Mouse (Mus musculus) thymus, postnatal 36 days (tissue): Measurements from ENCODE around the gene Tspan5.

Experiments
- DNase-seq, 2 experiments: peaks; one replicate each; pipeline ENCODE4 v3.0.0; 2022; ENCODE audit warnings: mixed read lengths in 2 of 2

Tspan5 gene

DNA sequence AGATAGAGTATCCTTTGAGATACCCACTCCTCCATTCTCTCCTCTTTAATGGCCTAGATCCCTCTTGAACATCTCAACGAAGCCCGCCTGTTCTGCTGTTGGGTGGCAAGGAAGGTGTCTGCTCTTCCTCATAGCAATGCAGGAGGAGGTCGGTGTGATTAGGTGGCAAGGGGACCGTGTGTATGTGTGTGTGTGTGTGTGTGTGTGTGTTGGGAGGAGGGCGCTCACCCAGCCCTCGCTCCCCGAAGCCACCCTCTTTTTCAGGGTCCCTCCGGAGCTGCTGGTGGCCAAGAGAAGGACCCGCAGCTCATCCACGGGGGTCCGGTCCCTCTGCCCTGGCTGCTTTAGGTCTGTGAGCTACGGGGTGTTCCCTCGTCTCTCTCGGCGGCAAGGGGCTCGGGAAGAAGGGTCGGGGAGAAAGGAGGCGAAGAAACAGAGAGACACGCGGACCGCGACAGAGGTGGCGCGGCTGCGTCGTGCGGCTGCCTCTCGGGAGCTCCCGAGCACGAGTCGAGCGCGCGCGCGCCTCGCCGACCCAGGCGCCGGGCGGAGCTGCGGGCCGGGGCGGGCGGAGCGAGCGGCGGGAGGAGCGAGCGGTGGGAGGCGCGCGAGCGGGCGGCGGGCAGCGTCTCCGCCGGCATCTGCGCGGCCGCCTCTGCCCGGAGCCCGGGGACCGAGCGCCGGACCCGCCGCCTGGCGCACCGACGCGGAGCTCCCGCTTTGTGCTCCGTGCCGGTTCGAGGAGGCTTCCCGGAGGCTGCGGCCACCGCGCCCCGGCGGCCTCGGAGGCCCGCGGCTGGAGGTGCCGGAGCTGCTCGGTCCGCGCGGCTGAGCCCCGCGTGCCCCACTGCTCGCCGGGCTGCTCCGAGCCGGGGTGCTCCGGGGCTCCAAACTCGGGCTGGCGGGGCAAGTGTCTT is at the start of gene Tspan5:
TSS of gene Tspan5 (plus strand) at position 547 of the 917 bp plus-strand sequence.
- peak; percentile 78 to 85 for DNase-seq

DNA sequence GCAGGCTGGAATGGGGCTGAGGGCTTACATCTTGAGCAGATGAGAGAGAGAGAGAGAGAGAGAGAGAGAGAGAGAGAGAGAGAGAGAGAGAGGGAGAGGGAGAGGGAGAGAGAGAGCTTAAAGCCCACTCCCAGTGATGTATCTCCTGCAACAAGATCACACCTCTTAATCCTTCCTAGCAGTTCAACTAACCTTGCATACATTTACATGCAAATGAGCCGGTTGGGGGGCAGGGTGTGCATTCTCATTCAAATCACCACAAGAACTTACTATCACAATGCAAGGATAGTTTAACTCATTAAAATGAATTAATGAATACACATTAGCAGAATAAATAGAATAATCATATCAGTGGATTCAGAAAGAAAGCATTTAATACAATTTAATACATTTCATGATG is 49.7 kb upstream of the Tspan5 start:
- DNase-seq = no peak

DNA sequence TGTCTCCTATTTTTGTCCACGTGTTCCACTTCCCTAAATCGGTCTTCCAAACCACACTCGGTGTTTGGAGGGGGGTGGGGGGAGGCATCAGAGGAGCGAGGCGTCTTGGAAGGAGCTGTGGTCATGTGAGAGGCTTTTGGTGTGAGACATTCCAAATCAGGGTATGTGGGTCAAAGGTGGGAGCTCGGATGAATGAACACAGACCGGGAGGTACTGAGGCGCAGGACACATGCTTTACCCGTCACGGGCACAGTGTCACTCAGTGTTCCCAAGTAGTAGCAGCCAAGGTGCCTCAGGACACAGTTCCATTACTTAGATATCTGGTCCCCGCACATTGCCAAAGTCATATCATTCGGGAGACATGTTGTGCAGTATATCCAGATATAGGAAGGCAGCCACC is 38.6 kb upstream of the Tspan5 start:
- no peak for DNase-seq

DNA sequence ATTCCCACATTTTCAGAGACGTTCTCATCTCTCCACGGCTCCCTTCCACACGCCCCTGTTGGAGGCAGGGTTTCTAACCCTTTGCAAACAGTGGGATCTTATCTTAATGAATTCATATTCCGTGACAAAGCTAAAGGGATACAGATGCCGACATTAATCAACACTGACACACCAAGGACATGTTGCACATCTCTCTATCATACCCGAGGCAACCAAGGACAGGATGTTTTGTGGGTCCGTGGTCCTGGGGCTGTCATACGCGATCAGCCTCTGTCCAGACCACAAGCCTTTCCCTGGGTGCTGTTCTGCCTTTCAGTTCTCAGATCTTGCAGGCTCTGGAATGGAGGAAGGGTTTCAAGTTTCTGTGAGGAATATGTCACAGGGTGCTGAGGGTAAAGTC is 37.5 kb upstream of the Tspan5 start:
- DNase-seq = no peak

DNA sequence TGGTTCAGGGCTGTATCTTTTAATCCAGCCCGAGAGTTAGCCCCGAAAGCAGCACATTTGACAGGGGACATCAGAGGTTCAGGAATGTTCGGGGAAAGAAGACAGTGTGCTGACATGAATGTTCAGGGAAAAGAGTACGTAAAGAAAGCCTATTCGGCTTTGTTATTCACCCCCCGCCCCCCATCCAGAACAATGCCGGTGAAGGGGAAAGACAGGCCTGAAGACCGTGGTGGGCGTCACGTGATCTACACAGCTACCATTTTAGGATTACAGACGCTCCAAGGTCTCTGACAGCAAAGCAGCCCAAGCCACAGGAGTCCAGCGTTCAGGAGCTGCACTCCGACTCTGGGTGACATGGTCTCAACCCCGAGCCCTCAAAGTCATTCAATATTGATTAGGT is 36.1 kb upstream of the Tspan5 start:
- no peak for DNase-seq

DNA sequence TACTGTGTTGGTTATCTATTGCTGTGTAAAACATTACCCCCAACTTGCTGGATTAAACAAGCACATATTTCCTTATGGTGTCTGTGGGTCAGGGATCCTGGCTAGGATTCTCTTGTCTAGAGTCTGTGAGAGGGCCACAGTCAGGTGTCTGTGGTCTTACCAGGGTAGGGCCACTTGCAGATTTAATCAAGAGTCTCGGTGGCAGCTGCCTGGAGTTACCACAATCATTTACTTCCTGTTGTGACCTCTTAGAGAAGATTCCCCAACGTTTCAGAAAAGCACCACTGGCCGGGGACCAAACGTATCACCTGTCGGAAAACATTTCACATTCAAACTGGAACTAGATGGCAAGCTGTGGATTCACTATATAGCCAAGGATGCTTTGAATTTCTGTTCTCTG is 32.8 kb upstream of the Tspan5 start:
- DNase-seq = no peak

DNA sequence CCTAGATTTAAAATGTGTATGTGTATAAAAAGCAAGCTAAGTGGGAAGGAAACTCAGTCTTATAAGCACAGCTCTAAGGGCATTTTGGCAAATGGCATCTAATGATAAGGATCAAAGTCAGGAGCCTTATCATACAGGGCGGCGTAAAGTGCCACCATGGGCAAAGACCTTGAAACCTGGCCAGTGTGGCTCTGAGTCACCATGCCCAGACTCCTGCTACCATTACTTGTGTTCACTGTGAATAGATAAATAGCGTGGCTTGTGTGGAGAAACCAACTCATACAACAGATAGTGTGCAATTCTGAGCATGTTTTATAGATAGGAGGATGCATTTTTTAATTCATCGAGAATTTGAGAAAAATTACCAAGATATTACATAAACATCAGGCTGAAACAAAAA is 30.0 kb upstream of the Tspan5 start:
- no peak for DNase-seq

DNA sequence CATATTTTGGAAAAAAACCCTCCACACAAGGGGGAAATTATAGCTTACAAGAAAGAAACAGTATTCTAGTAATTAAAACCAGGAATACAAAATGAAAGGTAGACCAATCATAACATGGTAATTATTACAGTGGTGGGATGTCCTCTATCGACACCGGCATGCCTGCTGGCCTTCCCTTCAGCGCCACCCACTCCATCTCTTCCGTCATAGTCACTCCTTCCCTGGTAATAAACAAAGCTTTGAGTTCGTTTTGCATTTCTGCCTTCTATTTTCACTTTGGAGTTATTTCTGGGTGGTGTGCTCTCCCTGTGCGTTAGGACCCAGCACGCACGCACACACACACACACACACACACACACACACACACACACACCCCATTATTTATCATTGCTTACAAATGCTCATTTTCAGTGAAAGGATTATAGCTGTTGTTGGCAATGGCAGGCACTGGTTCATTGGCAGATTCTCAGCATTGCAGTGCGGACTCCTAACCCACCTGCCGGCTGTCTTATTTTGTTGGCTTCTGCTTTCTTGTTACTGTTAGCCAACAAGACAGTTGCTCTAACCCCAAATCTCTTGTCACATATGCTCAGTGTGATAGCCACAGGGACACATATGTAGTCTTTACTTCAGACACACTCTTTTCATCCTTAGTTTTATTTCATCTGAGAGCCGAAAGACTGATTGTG is 29.4 kb upstream of the Tspan5 start:
- no peak for DNase-seq

DNA sequence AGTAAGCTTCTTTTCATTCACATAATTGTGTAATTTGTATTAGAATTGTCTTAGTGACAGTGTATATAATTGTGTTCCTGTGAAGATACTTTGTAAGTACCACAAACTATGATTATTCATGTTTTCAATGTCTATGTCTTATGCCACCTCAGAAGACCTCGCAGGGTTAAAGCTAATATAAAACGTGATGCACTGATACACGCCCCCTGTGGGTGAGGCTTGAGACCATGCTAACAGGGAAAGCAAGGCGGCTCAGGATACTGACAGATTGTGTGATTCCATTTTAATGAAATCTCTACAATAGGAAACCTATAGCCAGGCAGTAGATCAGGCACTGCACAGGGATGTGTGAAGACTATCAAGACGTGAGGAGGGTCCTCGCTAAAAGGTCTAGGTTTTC is 28.9 kb upstream of the Tspan5 start:
- no peak for DNase-seq

DNA sequence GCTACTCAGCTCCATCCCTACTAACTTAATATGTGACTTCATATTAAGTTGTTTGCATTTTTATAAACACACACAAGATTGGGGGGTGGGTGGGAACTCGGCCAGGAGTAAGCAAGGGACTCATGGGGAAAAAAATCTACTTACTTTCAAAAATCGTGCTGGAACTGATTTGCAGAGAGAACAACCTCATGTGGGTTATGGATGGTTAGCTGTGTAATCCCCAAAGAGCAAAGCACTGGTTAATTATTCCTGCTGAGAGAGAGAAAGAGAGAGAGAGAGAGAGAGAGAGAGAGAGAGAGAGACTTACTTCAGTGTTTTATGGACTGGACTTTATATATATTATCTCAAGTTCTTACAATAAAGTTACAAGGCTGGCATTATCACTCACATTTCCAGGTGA is 27.2 kb upstream of the Tspan5 start:
- no peak for DNase-seq

DNA sequence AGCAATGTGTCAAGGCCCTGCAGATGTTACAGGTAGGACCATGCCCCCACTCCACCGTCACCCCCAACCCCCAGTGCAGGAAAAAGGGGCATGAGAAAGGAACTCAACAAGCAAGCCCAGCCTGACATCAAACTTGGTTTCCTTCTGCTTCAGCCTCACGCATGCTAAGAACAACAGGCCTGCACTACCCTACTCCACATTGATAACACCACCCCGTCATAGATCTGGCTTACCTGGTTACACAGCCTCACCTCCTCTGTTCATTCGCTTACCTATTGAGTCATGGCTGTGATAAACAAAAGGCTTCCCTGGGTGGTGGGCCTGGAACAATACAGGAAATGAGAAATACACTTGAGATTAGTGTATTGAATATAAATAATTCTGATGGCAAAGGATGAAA is 26.8 kb upstream of the Tspan5 start:
- no peak for DNase-seq

DNA sequence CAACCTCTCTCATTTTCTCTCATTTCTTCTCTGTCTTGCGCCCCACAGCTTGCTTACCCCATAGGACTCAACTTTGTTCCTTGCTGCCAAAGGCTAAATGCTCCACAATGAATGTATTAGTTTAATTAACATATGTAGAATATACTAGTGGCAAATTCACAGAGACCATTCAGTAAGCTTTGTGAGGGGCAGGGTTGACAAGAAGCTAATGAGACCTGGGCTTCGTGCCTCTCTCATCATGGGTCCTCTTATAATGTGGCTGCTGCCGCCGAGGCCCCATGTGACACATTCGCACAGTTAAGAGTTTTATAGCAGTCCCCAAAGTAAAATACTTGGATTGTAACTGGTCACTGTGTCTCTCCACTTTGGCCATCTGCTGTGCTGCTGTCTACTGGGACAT is 25.0 kb upstream of the Tspan5 start:
- no peak for DNase-seq

DNA sequence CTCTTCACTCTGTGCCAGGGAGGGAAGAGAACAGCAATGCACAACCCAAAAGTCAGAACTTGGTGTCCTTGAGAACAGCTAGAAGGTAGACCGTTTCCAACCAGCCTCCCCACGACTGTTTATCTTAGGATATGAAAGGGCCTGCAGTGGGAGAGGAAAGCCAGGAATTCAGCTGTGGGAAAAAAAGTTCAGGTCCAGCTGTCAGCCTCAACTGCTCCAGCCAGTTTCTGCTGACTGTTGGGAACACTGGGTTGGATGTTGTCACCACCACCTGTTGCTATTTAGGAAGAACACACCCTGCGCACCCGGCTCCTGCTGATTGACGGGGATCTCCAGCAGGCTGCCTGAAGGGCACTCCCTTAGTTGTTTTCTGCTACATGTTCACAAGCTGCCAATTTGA is 19.8 kb upstream of the Tspan5 start:
- DNase-seq = no peak

DNA sequence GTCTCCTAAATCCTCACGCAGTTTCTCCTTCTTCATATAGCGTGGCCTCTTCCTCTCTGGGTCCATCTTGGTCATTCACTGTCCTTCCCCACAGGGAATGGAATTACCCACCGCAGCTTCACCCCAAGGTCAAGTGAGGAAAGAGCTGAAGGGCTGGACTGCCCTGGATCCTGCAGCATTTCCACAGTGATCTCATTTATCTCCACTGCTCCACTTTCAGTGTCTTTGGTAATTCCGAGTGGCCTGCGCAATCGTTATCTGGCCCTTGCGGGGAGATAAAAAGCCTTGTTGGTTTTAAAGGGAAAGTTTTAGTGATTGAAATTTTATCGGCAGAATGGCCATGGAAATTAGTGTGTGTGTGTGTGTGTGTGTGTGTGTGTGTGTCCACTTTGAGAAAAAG is 14.4 kb upstream of the Tspan5 start:
- no peak for DNase-seq

DNA sequence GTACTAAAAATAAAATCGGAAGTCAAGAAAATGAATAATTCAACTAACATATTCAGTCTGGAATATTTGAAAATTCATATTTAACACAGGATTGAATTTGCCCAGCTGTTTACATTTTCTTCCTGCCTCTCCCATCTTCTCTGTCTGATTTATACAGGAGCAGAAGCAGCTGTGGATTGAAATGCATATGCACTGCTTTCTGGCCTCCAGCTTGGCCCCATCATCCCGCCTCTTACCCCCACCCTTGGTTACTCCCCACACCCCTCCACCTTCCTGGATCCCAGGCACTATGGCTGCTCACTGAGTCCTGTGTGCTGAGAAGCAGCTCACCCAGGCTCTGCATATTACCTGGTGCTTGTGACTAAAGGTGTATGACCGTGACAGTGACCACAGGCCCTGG is 13.2 kb upstream of the Tspan5 start:
- no peak for DNase-seq

DNA sequence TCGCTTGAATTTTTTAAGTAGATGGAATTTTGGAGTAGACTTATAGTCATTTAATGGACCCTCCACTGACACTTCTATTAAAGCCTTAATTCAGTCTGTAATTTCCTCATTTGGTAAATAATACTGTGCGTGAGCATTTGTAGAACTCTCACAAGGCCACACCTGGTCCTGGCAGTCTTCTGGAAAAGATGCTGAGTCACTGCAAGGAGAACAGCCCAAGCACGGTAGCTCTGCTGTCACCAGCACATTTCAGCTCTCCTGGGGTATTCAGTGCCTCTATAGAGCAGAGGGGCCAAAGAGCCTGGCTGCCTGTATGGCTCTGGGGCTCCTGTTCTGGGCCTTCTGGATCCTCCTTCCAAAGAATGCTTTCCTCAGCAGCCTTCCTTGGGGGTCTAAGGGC is 11.2 kb upstream of the Tspan5 start:
- no peak for DNase-seq

DNA sequence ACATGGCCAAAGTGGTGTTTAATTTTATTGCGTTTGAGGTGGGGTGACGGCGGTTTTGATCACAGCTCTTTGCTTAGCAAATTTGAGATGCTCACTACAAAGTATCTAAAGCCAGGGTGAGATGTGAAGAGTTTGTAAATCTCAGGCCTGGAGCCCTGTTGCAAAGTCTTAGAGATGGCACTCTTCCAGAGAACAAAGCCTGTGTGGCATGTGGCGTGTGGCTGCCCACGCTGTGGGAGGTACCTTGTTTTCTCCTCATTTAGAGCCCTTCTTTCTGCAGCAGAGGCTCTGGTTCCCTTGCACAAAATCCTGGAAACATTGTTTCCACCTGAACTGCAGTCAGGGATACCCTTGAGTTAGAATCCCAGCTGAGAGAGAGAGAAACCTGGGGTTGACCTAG is 6.2 kb upstream of the Tspan5 start:
- DNase-seq = no peak

DNA sequence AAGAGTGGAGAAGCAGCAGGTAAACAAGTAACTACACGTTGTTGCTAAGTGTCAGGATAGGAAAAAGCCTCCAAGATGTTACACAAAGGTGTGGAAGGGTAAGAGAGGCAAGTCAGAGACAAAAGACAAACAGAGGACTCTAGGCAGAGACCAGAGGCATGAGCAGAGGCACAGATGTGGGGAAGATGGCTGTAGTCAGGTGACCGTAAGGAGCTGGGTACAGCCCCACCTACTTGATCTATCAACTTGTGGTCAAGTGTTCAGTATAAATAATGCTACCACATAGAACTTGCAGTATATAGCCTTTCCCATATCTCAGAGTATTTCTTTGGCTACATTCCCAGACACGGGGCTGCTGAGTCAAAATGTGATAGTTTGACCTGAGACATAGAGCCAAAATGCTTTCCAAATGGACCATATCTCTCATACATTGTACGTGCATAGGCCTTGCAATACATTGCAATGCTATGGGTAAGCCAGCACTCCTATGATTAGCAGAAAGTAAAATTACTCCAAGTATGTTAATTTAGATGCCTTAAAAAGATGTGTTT is 2.8 kb upstream of the Tspan5 start:
- no peak for DNase-seq

DNA sequence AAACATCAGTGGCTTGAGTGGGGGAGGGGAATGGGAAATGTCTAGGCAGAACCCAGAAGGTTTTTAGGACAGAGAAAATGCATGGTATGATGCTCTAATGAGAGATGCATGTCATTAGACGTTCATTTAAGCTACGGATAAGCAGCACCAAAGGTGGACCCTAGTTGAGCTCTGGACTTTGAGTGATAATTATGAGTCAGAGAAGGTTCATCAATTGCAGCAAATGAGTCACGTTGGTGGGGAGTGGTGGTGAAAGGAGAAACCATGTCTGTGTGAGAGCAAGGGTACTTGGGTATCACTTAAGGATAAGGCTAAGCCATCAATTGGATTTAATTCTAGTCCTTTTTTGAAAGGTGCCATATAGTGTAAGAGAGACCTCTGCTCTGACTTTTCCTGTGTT is 1.7 kb upstream of the Tspan5 start:
- no peak for DNase-seq

DNA sequence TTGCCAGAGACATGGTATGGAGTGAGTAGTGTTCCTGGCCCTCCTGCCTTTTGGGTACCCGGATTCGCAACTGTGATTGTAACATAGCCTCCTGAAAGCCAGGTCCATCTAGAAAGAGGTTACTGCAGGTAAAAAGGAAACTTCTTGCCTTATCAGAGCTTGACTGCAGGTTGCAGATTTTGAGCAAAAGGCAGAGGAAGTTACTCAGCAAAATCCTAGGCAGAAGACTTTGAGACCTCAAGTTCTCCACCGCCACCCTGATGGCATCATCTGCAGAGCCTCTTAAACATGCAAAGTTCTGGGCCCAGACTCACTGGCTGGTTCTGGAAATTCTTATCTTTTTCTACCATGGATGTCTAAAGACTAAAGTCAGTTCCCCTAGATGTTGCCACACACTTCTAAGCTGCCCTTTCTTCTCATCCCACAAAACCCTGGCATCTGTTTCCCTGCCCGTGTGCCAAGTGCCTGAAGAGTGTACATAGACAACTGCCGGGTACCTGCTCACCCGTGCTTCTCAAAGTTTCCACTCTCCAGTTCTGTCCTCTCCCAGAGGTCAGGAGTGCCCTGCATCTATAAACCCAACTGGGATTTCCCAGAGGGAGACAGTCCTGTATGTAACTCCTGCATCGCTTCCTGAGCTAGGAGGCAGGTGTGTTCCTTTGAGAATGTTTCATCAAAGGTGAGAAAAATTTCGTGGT is 1.0 kb upstream of the Tspan5 start:
- no peak for DNase-seq

DNA sequence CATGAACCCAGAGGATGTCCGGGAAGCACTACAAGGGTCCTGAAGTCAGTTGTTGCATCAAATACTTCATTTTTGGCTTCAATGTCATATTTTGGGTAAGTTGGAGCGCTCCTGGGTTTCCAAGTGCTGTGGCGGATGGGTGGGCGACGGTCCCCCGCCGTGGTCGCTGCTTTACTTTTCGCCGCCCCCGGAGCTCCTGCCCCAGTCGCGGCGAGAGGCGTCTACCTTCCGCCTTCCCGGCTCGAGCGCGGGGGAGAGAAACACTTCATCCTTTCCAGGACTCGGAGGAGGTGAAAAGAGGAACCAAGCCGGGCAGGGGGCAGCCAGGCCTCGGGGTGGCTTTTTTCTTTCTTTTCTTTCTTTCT is 553 bp downstream of the Tspan5 start:
- DNase-seq = peak; percentile 63 to 65

DNA sequence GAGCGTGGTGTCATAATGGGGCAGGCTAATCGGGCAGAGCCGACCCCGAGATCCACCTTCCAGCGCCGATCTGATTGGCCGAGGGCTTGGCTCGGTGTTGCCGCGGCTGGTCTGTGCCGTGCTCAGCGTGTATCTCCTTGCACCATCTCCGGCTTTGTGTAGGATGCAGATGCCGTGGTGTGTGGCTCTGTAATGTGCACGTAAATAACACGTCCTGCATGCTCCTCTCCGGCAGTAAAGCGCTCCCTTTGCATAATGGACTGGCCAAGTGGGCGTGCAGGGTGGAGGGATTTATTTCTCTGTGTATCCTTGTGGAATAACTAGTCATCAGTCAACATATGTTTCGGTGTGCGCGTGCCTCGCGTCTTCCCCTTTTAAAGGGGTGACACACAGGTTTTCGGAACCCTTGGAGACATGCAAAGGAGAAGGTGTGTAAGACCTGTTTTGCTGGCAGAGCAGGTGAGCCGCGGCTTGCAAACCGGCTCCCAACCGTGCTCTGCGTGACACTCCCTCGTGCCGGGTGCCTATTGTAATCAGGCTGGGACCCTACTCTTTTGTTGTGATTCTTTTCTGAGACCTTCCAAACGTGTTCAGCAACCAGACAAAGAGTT is 1.2 kb downstream of the Tspan5 start:
- DNase-seq = peak; percentile 54 to 67
